In genomic region chr5:31138968-31139425, GRCm38 (mm10) we compare ENCODE assay signal across 10 mouse cellular contexts. TPM values are rescaled to one million over a fixed set of nuclear protein-coding genes. Genes with fewer than 3 reads are reported as not detected.
A peak's percentile ranks its signal among the peaks of the same experiment; 100 is the strongest.
DNase-seq lines count a peak whose midpoint lies in the region; ATAC-seq and TF ChIP-seq lines count a peak whose summit lies in the region.
"Had no signal": no experiment of that assay in that cellular context is flagged by ENCODE, and none has a peak within 500 bp of the region (broad histone marks: within the 10 kb centered on the region; RNA-seq: fewer than 3 reads in every experiment).

No protein-coding gene starts in this region.

- TF ChIP-seq CTCF in midbrain, postnatal 0 days (IDR thresholded peaks at IDR 0.05), result no peak

- H3K4me1 ChIP-seq in kidney, embryonic 14.5 days (ENCODE audit: control insufficient read depth, insufficient read depth, low read length), result no peaks in the 10 kb centered on the region
- peaks cover 24% of the 10 kb centered on the region for H3K4me1 ChIP-seq in hindbrain, embryonic 13.5 days (replicated peaks)
- peaks cover 12% of the 10 kb centered on the region; the same call in 1 of the 2 replicates for H3K4me1 ChIP-seq in midbrain, postnatal 0 days (ENCODE audit: insufficient read depth, low read length)

- H3K4me2 ChIP-seq in kidney, embryonic 14.5 days (replicated peaks; ENCODE audit: low read depth, low read length), result no peak overlapping the region
- peak overlapping the region; percentile 58; the same call in 1 of the 2 replicates for H3K4me2 ChIP-seq in hindbrain, embryonic 13.5 days
- no peak overlapping the region; the same call in 1 of the 2 replicates for H3K4me2 ChIP-seq in midbrain, postnatal 0 days (ENCODE audit: low read depth, low read length, poor library complexity, severe bottlenecking)

- no peak overlapping the region for H3K27ac ChIP-seq in kidney, embryonic 14.5 days (ENCODE audit: low read depth, low read length)
- H3K27ac ChIP-seq in hindbrain, embryonic 13.5 days, result no peak overlapping the region
- H3K27ac ChIP-seq in midbrain, postnatal 0 days (ENCODE audit: low read depth, low read length), result no peak overlapping the region

- H3K9me3 ChIP-seq in kidney, embryonic 14.5 days (ENCODE audit: control insufficient read depth, low read length), result no peaks in the 10 kb centered on the region
- H3K9me3 ChIP-seq in hindbrain, embryonic 13.5 days, result no peaks in the 10 kb centered on the region
- no peaks in the 10 kb centered on the region for H3K9me3 ChIP-seq in midbrain, postnatal 0 days (ENCODE audit: low read length)

- H3K27me3 ChIP-seq in kidney, embryonic 14.5 days (ENCODE audit: control insufficient read depth, insufficient read depth, low read length), result peaks cover 62% of the 10 kb centered on the region
- peaks cover 66% of the 10 kb centered on the region for H3K27me3 ChIP-seq in hindbrain, embryonic 13.5 days
- peaks cover 44% of the 10 kb centered on the region for H3K27me3 ChIP-seq in midbrain, postnatal 0 days (ENCODE audit: insufficient read depth, low read length)

- no peak overlapping the region for H3K9ac ChIP-seq in kidney, embryonic 14.5 days (ENCODE audit: low read depth, low read length)
- 0 out of 2 replicates have a peak overlapping the region, but pooled peaks have one; percentile 53 for H3K9ac ChIP-seq in hindbrain, embryonic 13.5 days
- no peak overlapping the region for H3K9ac ChIP-seq in midbrain, postnatal 0 days (replicated peaks; ENCODE audit: low read length, poor library complexity, severe bottlenecking)

- no peak for DNase-seq in kidney, adult 18-20 months
- peak; percentile 38 for DNase-seq in adrenal gland, postnatal 25 days
- DNase-seq in midbrain, postnatal 0 days (ENCODE audit: low spot score), result no peak
- no peak for DNase-seq in cerebellum, postnatal 25 days
- no peak for DNase-seq in left cerebral cortex, postnatal 4 days
- DNase-seq in left cerebral cortex, postnatal 25 days (ENCODE audit: low spot score in 2 of 2), result no peak

- 14% methylated on average over 9 of the region's 9 CpGs for WGBS in kidney, embryonic 14.5 days
- 11% methylated on average over 9 of the region's 9 CpGs for WGBS in hindbrain, embryonic 13.5 days
- WGBS in midbrain, postnatal 0 days, result 11% methylated on average over 9 of the region's 9 CpGs

- H3K4me3 ChIP-seq in kidney, embryonic 14.5 days (ENCODE audit: low read length), result peak overlapping the region; percentile 18; the same call in 1 of the 2 replicates
- peak overlapping the region; percentile 38; the same call in 1 of the 2 replicates for H3K4me3 ChIP-seq in hindbrain, embryonic 13.5 days
- peak overlapping the region; percentile 36; the same call in 1 of the 2 replicates for H3K4me3 ChIP-seq in midbrain, postnatal 0 days (ENCODE audit: low read depth, low read length)

- H3K36me3 ChIP-seq in kidney, embryonic 14.5 days (ENCODE audit: control insufficient read depth, insufficient read depth, low read length), result peaks cover 12% of the 10 kb centered on the region
- H3K36me3 ChIP-seq in hindbrain, embryonic 13.5 days, result peaks cover 14% of the 10 kb centered on the region
- H3K36me3 ChIP-seq in midbrain, postnatal 0 days (ENCODE audit: insufficient read depth, low read length), result 0 out of 2 replicates have a peak, but pooled peaks cover 2% of the 10 kb centered on the region

- 0 out of 2 replicates have a peak, but pooled peaks have one; percentile 3 for ATAC-seq in kidney, embryonic 14.5 days (ENCODE audit: low FRiP score, low TSS enrichment)
- ATAC-seq in hindbrain, embryonic 13.5 days (ENCODE audit: low FRiP score), result no peak
- ATAC-seq in midbrain, postnatal 0 days (ENCODE audit: low FRiP score), result no peak

- intact Hi-C loops in left cerebral cortex, postnatal 4 days (cut with DNase I), result no loop called here
- intact Hi-C loops in left cerebral cortex, postnatal 25 days (cut with DNase I), result no loop called here

RNA-seq across cellular contexts. Expression of gene Ucn, which starts 0.4 kb away (rescaled TPM):
- not detected in 2 replicates for polyA plus RNA-seq in kidney, embryonic 14.5 days (2014; fragmentation: Nextera tagmentation; extraction: Ambion mirVana)
- total RNA-seq in adrenal gland, postnatal 25 days (2021), result not detected in 2 replicates
- polyA plus RNA-seq in hindbrain, embryonic 13.5 days (2015; fragmentation: Nextera tagmentation; extraction: Ambion mirVana), result not detected in 2 replicates
- not detected in 2 replicates for total RNA-seq in midbrain, postnatal 0 days (2014; rRNA removed)
- polyA plus RNA-seq in midbrain, postnatal 0 days (2015; fragmentation: Nextera tagmentation; extraction: Ambion mirVana), result not detected in 2 replicates
- not detected for total RNA-seq in left cerebral cortex, postnatal 4 days (2021)
- 1 to 10 TPM; 1.5 to 2.2 TPM for total RNA-seq in left cerebral cortex, postnatal 25 days (2021)
- total RNA-seq: neutrophil, adult 5-6 weeks had no signal
- polyA plus RNA-seq: gonadal fat pad, adult 2 months had no signal

RNA-seq across cellular contexts. Expression of gene Mpv17, which starts 15.1 kb away (rescaled TPM):
- polyA plus RNA-seq in kidney, embryonic 14.5 days (2014; fragmentation: Nextera tagmentation; extraction: Ambion mirVana), result 67.5 and 68.3 TPM in 2 replicates
- 60.3 and 66.6 TPM in 2 replicates for total RNA-seq in adrenal gland, postnatal 25 days (2021)
- polyA plus RNA-seq in hindbrain, embryonic 13.5 days (2015; fragmentation: Nextera tagmentation; extraction: Ambion mirVana), result 54.2 and 58.2 TPM in 2 replicates
- 42.5 and 65.5 TPM in 2 replicates for total RNA-seq in midbrain, postnatal 0 days (2014; rRNA removed)
- polyA plus RNA-seq in midbrain, postnatal 0 days (2015; fragmentation: Nextera tagmentation; extraction: Ambion mirVana), result 38.8 and 41.8 TPM in 2 replicates
- total RNA-seq in left cerebral cortex, postnatal 4 days (2021), result 10 to 100 TPM; 25.1 to 31.4 TPM
- 10 to 100 TPM; 47.5 to 48.6 TPM for total RNA-seq in left cerebral cortex, postnatal 25 days (2021)

RNA-seq across cellular contexts. Expression of gene Trim54, which starts 22.5 kb away (rescaled TPM):
- polyA plus RNA-seq in kidney, embryonic 14.5 days (2014; fragmentation: Nextera tagmentation; extraction: Ambion mirVana), result not detected in 2 replicates
- total RNA-seq in adrenal gland, postnatal 25 days (2021), result not detected in 2 replicates
- polyA plus RNA-seq in hindbrain, embryonic 13.5 days (2015; fragmentation: Nextera tagmentation; extraction: Ambion mirVana), result 0.16 TPM in 1 of 2 replicates, not detected in the other
- total RNA-seq in midbrain, postnatal 0 days (2014; rRNA removed), result 0.33 TPM in 1 of 2 replicates, not detected in the other
- not detected in 2 replicates for polyA plus RNA-seq in midbrain, postnatal 0 days (2015; fragmentation: Nextera tagmentation; extraction: Ambion mirVana)
- total RNA-seq in left cerebral cortex, postnatal 4 days (2021), result not detected
- 1 to 10 TPM; 2.5 to 4.0 TPM for total RNA-seq in left cerebral cortex, postnatal 25 days (2021)
- total RNA-seq: neutrophil, adult 5-6 weeks had no signal

RNA-seq across cellular contexts. Expression of gene Slc30a3, which starts 31.0 kb away (rescaled TPM):
- polyA plus RNA-seq in kidney, embryonic 14.5 days (2014; fragmentation: Nextera tagmentation; extraction: Ambion mirVana), result 1.9 and 3.4 TPM in 2 replicates
- not detected in 2 replicates for total RNA-seq in adrenal gland, postnatal 25 days (2021)
- 30.5 and 35.0 TPM in 2 replicates for polyA plus RNA-seq in hindbrain, embryonic 13.5 days (2015; fragmentation: Nextera tagmentation; extraction: Ambion mirVana)
- 19.3 and 24.1 TPM in 2 replicates for total RNA-seq in midbrain, postnatal 0 days (2014; rRNA removed)
- polyA plus RNA-seq in midbrain, postnatal 0 days (2015; fragmentation: Nextera tagmentation; extraction: Ambion mirVana), result 14.0 and 20.6 TPM in 2 replicates
- 10 to 100 TPM; 11.9 to 14.1 TPM for total RNA-seq in left cerebral cortex, postnatal 4 days (2021)
- 100 to 1,000 TPM; 163 to 170 TPM for total RNA-seq in left cerebral cortex, postnatal 25 days (2021)
- total RNA-seq: neutrophil, adult 5-6 weeks had no signal

RNA-seq across cellular contexts. Expression of gene Dnajc5g, which starts 32.9 kb away (rescaled TPM):
- polyA plus RNA-seq in kidney, embryonic 14.5 days (2014; fragmentation: Nextera tagmentation; extraction: Ambion mirVana), result not detected in 2 replicates
- total RNA-seq in adrenal gland, postnatal 25 days (2021), result not detected in 2 replicates
- not detected in 2 replicates for polyA plus RNA-seq in hindbrain, embryonic 13.5 days (2015; fragmentation: Nextera tagmentation; extraction: Ambion mirVana)
- total RNA-seq in midbrain, postnatal 0 days (2014; rRNA removed), result not detected in 2 replicates
- polyA plus RNA-seq in midbrain, postnatal 0 days (2015; fragmentation: Nextera tagmentation; extraction: Ambion mirVana), result not detected in 2 replicates
- not detected for total RNA-seq in left cerebral cortex, postnatal 4 days (2021)
- total RNA-seq in left cerebral cortex, postnatal 25 days (2021), result not detected
- total RNA-seq: neutrophil, adult 5-6 weeks had no signal
